Mouse (Mus musculus) urinary bladder, postnatal 25 days (tissue): Measurements from ENCODE around the gene Sod1.
"Not testable (repeated sequence)": the region's sequence is repeated elsewhere in the genome, so short reads cannot be mapped to it uniquely, and the experiment has no call there.

ENCODE experiments used
- DNase-seq: peaks from one replicate; pipeline ENCODE4 v3.0.0; 2022; ENCODE audit warnings: low spot score

Gene Sod1

GRCm38 (mm10) chr16:90211767-90212166, 8.8 kb upstream of the Sod1 start:
- no peak for DNase-seq

- no peak for DNase-seq
Observed at GRCm38 (mm10) chr16:90213477-90214339, 6.8 kb upstream of the Sod1 start.

GRCm38 (mm10) chr16:90214731-90215565, 5.6 kb upstream of the Sod1 start:
- no peak for DNase-seq

- not testable (repeated sequence) for DNase-seq
Observed at GRCm38 (mm10) chr16:90215879-90216278, 4.7 kb upstream of the Sod1 start.

GRCm38 (mm10) chr16:90216414-90216813, 4.1 kb upstream of the Sod1 start:
- no peak for DNase-seq

GRCm38 (mm10) chr16:90217356-90217755, 3.2 kb upstream of the Sod1 start:
- no peak for DNase-seq

- DNase-seq = no peak
Observed at GRCm38 (mm10) chr16:90217926-90218325, 2.6 kb upstream of the Sod1 start.

- not testable (repeated sequence) for DNase-seq
Observed at GRCm38 (mm10) chr16:90219445-90219844, 1.1 kb upstream of the Sod1 start.

- peak; percentile 28 for DNase-seq
Observed at GRCm38 (mm10) chr16:90220892-90221431, 408 bp downstream of the Sod1 start.

GRCm38 (mm10) chr16:90221441-90222070, 1.0 kb downstream of the Sod1 start:
- DNase-seq = no peak

GRCm38 (mm10) chr16:90229897-90230296, 9.3 kb downstream of the Sod1 start:
- DNase-seq = no peak

GRCm38 (mm10) chr16:90231302-90231701, 10.7 kb downstream of the Sod1 start:
- no peak for DNase-seq

GRCm38 (mm10) chr16:90233702-90234101, 13.1 kb downstream of the Sod1 start:
- no peak for DNase-seq

- no peak for DNase-seq
Observed at GRCm38 (mm10) chr16:90234617-90235016, 14.1 kb downstream of the Sod1 start.

- no peak for DNase-seq
Observed at GRCm38 (mm10) chr16:90235188-90235587, 14.6 kb downstream of the Sod1 start.

GRCm38 (mm10) chr16:90239128-90239746, 18.7 kb downstream of the Sod1 start:
- DNase-seq = no peak

GRCm38 (mm10) chr16:90241875-90242274, 21.3 kb downstream of the Sod1 start:
- no peak for DNase-seq

GRCm38 (mm10) chr16:90242426-90243304, 22.1 kb downstream of the Sod1 start:
- no peak for DNase-seq

- no peak for DNase-seq
Observed at GRCm38 (mm10) chr16:90250099-90250498, 29.5 kb downstream of the Sod1 start.

GRCm38 (mm10) chr16:90251256-90251655, 30.7 kb downstream of the Sod1 start:
- not testable (repeated sequence) for DNase-seq

GRCm38 (mm10) chr16:90252521-90252920, 32.0 kb downstream of the Sod1 start:
- no peak for DNase-seq
